Mouse (Mus musculus) embryo, embryonic 10 days (tissue): ENCODE measurements around the gene Cyp2f2.

ENCODE experiments used
- DNase-seq: peaks from one replicate; pipeline ENCODE4 v3.0.0-alpha.2; 2015; ENCODE audit warnings: low spot score

The Cyp2f2 gene

DNA sequence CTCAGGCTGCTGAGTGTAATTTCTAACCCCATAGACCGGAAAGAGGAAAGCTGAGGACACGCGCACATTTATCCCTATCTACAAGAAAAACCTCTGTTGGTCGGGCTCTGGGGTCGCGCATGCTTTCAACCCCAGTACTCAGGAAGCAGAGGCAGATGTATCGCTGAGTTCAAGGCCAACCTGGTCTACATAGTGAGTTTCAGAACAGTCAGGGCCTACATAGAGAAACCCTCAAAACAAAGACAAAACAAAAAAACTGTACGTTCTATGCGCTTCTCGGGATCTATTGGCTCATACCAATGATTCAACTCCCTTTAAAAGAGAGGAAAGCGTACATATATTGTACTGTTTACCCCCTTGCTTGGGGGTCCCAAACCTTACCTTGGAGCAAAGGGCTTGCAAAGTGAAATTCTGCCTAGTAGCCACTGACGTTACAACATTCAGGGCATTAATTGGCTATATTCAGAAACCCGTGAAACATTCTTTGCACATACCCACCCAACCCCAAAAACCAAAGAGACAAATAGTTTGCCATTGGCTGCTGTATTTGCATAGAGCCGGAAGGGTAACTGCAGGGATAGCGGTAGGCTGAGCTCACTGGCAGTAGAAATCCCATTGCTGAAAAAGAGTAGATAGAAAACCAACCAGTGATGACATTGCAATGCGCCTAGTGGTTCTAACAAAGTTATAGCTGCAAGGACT, 59.7 kb downstream of the Cyp2f2 start:
- no peak for DNase-seq

DNA sequence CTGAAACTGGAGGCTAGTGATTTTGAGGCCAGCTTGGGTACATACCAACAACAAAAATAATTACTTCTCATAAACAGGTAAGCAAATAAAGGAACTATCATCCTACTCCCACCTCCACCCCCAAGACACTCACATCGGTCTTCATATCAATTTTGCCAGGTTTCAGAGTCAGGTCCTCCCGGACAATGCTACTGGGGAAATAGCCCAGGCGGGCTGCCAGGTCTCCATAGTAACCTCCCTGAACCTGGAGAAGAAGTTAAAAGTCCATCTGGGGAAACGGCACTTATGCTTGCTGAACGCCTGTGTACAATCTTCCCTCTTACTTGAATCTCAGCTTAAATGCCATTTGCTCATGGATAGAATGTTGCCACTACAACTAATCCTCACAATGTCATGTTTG, 60.3 kb downstream of the Cyp2f2 start:
- no peak for DNase-seq

DNA sequence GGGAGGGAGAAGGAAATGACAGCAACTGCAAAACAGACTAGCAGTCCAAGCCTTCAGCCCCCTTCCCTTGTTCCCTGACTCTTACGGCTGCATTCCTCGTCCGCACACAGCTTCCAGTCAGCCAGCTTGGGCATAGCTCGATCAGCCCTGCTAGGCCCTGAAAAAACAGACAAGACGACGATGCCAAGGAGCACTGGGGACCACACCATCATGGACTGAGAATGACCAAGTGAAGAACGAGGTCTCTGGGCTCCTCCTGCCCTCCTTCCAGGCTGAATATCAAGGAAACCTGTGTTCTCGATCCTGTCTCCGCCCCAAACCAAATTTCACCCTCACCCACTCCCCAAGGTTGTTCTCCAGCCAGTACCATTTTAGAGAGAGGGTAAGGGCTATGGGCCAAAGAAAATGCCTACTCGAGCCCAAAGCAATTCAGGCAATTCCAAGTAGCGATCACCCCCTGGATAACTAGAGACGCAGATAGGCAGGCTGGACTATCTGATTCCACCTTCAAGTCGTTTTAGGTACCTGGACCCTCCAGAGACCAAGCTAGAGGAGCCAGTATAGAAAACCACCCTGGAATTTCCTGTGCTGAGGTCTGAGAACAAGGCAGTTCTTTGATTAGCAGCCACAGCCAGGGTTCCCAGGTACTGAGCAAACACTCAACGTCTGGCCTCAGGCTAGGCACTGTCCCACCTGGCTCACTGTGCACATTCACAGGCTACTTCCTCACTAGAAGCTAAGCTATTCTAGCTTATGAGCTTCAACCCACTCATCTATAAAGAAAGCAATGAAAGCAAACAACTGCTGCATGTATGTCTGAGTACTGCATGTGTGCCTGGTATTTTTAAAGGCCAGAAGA, 61.4 kb downstream of the Cyp2f2 start, which contains the start of the genes Gm21983 and Mia:
Gm21983 (minus strand) TSS at position 250 of the 859 bp plus-strand sequence.
Mia (minus strand) TSS at position 321 of the 859 bp plus-strand sequence.
- no peak for DNase-seq

DNA sequence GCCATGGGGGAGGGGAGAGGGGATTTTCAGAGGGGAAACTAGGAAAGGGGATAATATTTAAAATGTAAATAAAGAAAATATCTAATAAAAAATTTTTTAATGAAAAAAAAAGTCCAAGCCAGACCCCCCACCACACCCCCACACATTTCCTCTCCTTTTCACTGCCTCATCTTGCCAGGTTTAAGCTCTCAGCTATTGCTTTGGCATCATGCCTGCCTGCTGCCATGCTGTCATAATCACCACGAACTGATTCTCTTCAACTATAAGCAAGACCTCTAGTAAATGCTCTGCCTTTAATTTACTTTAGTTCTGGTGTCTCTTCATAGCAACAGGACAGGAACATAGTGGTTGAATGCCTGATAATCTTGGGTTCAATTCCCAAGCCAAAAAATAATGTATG, 62.8 kb downstream of the Cyp2f2 start:
- DNase-seq, result no peak
